In genomic region chr11:117105850-117106249, GRCm38 (mm10) we compare ENCODE assay signal across 20 mouse cellular contexts. TPM values are rescaled to one million over a fixed set of nuclear protein-coding genes. Genes with fewer than 3 reads are reported as not detected.
A peak's percentile ranks its signal among the peaks of the same experiment; 100 is the strongest.
DNase-seq lines count a peak whose midpoint lies in the region; ATAC-seq lines count a peak whose summit lies in the region.
"Had no signal": no experiment of that assay in that cellular context is flagged by ENCODE, and none has a peak within 500 bp of the region (broad histone marks: within the 10 kb centered on the region; RNA-seq: fewer than 3 reads in every experiment).

No protein-coding gene starts in this region.

- H3K4me3 ChIP-seq in kidney, embryonic 16.5 days (ENCODE audit: low read length): no peak overlapping the region
- no peak overlapping the region for H3K4me3 ChIP-seq in limb, embryonic 12.5 days (replicated peaks)
- no peak overlapping the region for H3K4me3 ChIP-seq in midbrain, embryonic 15.5 days
- H3K4me3 ChIP-seq: embryonic facial prominence, embryonic 10.5 days; forebrain, embryonic 13.5 days; hindbrain, embryonic 13.5 days had no signal

- peak overlapping the region; percentile 1; the same call in 1 of the 2 replicates for H3K27ac ChIP-seq in kidney, embryonic 16.5 days (ENCODE audit: low read length)
- peak overlapping the region; percentile 93; the same call in 1 of the 2 replicates for H3K27ac ChIP-seq in limb, embryonic 12.5 days
- no peak overlapping the region for H3K27ac ChIP-seq in midbrain, embryonic 15.5 days
- H3K27ac ChIP-seq: forebrain, embryonic 13.5 days had no signal

- no peaks in the 10 kb centered on the region for H3K27me3 ChIP-seq in kidney, embryonic 16.5 days (ENCODE audit: insufficient read depth, low read length)
- H3K27me3 ChIP-seq in limb, embryonic 12.5 days: no peaks in the 10 kb centered on the region
- no peaks in the 10 kb centered on the region for H3K27me3 ChIP-seq in midbrain, embryonic 15.5 days (replicated peaks)
- H3K27me3 ChIP-seq: forebrain, embryonic 13.5 days; hindbrain, embryonic 13.5 days; Patski had no signal

- intact Hi-C loops in left cerebral cortex, postnatal 14 days (cut with DNase I): no loop called here

- ATAC-seq in kidney, embryonic 16.5 days (ENCODE audit: low FRiP score, low TSS enrichment): no peak
- ATAC-seq in limb, embryonic 12.5 days (ENCODE audit: insufficient number of reproducible peaks, insufficient read depth, low FRiP score, low TSS enrichment, low read depth): no peak
- no peak for ATAC-seq in midbrain, embryonic 15.5 days (replicated peaks)
- ATAC-seq: activated CD4-positive, CD25-positive, alpha-beta regulatory T cell, adult 4 months; forebrain, embryonic 13.5 days; forebrain, postnatal 0 days; Patski had no signal

- DNase-seq in kidney, postnatal 25 days: no peak
- DNase-seq in left cerebral cortex, postnatal 14 days (ENCODE audit: low spot score in 2 of 2): peak; percentile 57 to 64
- DNase-seq in left cerebral cortex, adult 9 months (ENCODE audit: low spot score in 2 of 2): no peak
- no peak for DNase-seq in adrenal gland, adult 2 months
- DNase-seq: adrenal gland, postnatal 25 days; cerebellum, adult 2 months; cerebellum, postnatal 10 days; forebrain, postnatal 0 days; gastrocnemius, postnatal 36 days; heart, adult 11 months; heart, postnatal 10 days; heart, postnatal 4 days had no signal

- H3K4me2 ChIP-seq in kidney, embryonic 16.5 days (replicated peaks; ENCODE audit: low read depth, low read length): no peak overlapping the region
- no peak overlapping the region for H3K4me2 ChIP-seq in limb, embryonic 12.5 days
- H3K4me2 ChIP-seq in midbrain, embryonic 15.5 days: no peak overlapping the region
- H3K4me2 ChIP-seq: forebrain, embryonic 13.5 days; hindbrain, embryonic 13.5 days had no signal

- no peaks in the 10 kb centered on the region for H3K9me3 ChIP-seq in kidney, embryonic 16.5 days (ENCODE audit: low read length)
- H3K9me3 ChIP-seq in limb, embryonic 12.5 days: no peaks in the 10 kb centered on the region
- H3K9me3 ChIP-seq in midbrain, embryonic 15.5 days: no peaks in the 10 kb centered on the region
- H3K9me3 ChIP-seq: embryonic facial prominence, embryonic 10.5 days; forebrain, embryonic 13.5 days; hindbrain, embryonic 13.5 days had no signal

- WGBS in kidney, embryonic 16.5 days: 85% methylated on average over 7 of the region's 7 CpGs
- WGBS in limb, embryonic 12.5 days: 80% methylated on average over 7 of the region's 7 CpGs
- WGBS in midbrain, embryonic 15.5 days: 90% methylated on average over 7 of the region's 7 CpGs

- H3K9ac ChIP-seq in kidney, embryonic 16.5 days (replicated peaks; ENCODE audit: low read length): no peak overlapping the region
- no peak overlapping the region for H3K9ac ChIP-seq in limb, embryonic 12.5 days (replicated peaks)
- H3K9ac ChIP-seq in midbrain, embryonic 15.5 days: no peak overlapping the region
- H3K9ac ChIP-seq: forebrain, embryonic 13.5 days; forebrain, postnatal 0 days; hindbrain, embryonic 13.5 days had no signal

- H3K4me1 ChIP-seq in kidney, embryonic 16.5 days (ENCODE audit: insufficient read depth, low read length): peaks cover 38% of the 10 kb centered on the region
- peaks cover 37% of the 10 kb centered on the region for H3K4me1 ChIP-seq in limb, embryonic 12.5 days (replicated peaks)
- peaks cover 21% of the 10 kb centered on the region for H3K4me1 ChIP-seq in midbrain, embryonic 15.5 days

- H3K36me3 ChIP-seq in kidney, embryonic 16.5 days (ENCODE audit: insufficient read depth, low read length): no peaks in the 10 kb centered on the region
- H3K36me3 ChIP-seq in limb, embryonic 12.5 days: no peaks in the 10 kb centered on the region
- H3K36me3 ChIP-seq in midbrain, embryonic 15.5 days (replicated peaks): no peaks in the 10 kb centered on the region
- H3K36me3 ChIP-seq: embryonic facial prominence, embryonic 10.5 days; hindbrain, embryonic 13.5 days had no signal

RNA-seq across cellular contexts. Expression of gene Sec14l1, which starts 9.1 kb away (rescaled TPM):
- 91.5 and 92.9 TPM in 2 replicates for polyA plus RNA-seq in kidney, embryonic 16.5 days (2015; fragmentation: Nextera tagmentation; extraction: Ambion mirVana)
- 100 to 1,000 TPM; 172 to 175 TPM for total RNA-seq in left cerebral cortex, postnatal 14 days (2021)
- polyA plus RNA-seq in limb, embryonic 12.5 days (2016; fragmentation: Nextera tagmentation; extraction: Ambion mirVana): 52.6 and 57.5 TPM in 2 replicates
- total RNA-seq in adrenal gland, adult 2 months (2021): 100 to 1,000 TPM; 117 to 175 TPM
- 140 and 161 TPM in 2 replicates for polyA plus RNA-seq in adrenal gland, adult 2 months (2012; rRNA removed)
- 62.8 and 63.9 TPM in 2 replicates for polyA plus RNA-seq in midbrain, embryonic 15.5 days (2015; fragmentation: Nextera tagmentation; extraction: Ambion mirVana)

Comparison
In these comparisons a context has a peak if more than half of its experiments do, and no peak if none do; other contexts are left out.
1. DNase-seq: peak in left cerebral cortex, postnatal 14 days (2 of 2); none in kidney, postnatal 25 days (0 of 2), left cerebral cortex, adult 9 months (0 of 2) and adrenal gland, adult 2 months (single experiment).